Mouse (Mus musculus) heart, adult 2 months (tissue): ENCODE data around the gene Tnni3k. TPM values are rescaled to one million over a fixed set of nuclear protein-coding genes. Genes with fewer than 3 reads are reported as not detected.

Experiments
- DNase-seq, 2 experiments: peaks; one replicate each; pipeline ENCODE4 v3.0.0; 2021
- H3K27ac ChIP-seq: fragments of 200-600 bp; 2 replicates; pipeline ENCODE4 v1.8.1; 2022
- H3K27me3 ChIP-seq: fragments of 200-500 bp; 2 replicates; pipeline ENCODE4 v1.6.1; 2012; ENCODE audit warnings: mild to moderate bottlenecking, low read length, inconsistent platforms, mixed read lengths; ENCODE audit not compliant: control insufficient read depth, insufficient read depth
- H3K36me3 ChIP-seq: fragments of 200-500 bp; 2 replicates; pipeline ENCODE4 v1.6.1; 2012; ENCODE audit warnings: low read length, inconsistent platforms; ENCODE audit not compliant: control insufficient read depth, insufficient read depth
- H3K4me1 ChIP-seq: fragments of 200-500 bp; 2 replicates; pipeline ENCODE4 v1.6.1; 2011; ENCODE audit warnings: low read length; ENCODE audit not compliant: control insufficient read depth, insufficient read depth
- H3K4me3 ChIP-seq: fragments of 200-600 bp; 2 replicates; pipeline ENCODE4 v1.8.1; 2022
- H3K79me2 ChIP-seq: fragments of 200-500 bp; replicated peaks from 2 replicates; pipeline ENCODE4 v1.6.1; 2012; ENCODE audit warnings: mild to moderate bottlenecking, inconsistent platforms, low read length, moderate library complexity, mixed read lengths; ENCODE audit not compliant: control insufficient read depth, insufficient read depth
- H3K9ac ChIP-seq: fragments of 200-500 bp; 2 replicates; pipeline ENCODE4 v1.6.1; 2012; ENCODE audit warnings: low read depth, mild to moderate bottlenecking, control low read depth, inconsistent platforms, low read length, mixed read lengths
- CTCF ChIP-seq: fragments of 200-600 bp; IDR thresholded peaks from 2 replicates; pipeline ENCODE4 v1.8.1; 2022; ENCODE audit warnings: antibody characterized with exemption, mild to moderate bottlenecking, moderate library complexity
- EP300 ChIP-seq: fragments of 200-500 bp; IDR thresholded peaks from 2 replicates; pipeline ENCODE4 v1.6.1; 2011; ENCODE audit warnings: low read depth, low read length, control low read depth; ENCODE audit not compliant: insufficient read depth
- POLR2A ChIP-seq: fragments of 200-500 bp; IDR thresholded peaks from 2 replicates; pipeline ENCODE4 v1.6.1; 2011; ENCODE audit warnings: mild to moderate bottlenecking, low read depth, low read length, control low read depth; ENCODE audit not compliant: insufficient read depth
- WGBS: fragments of 180-500 bp; shearing (Covaris S2); methylation state at CpG from one replicate; pipeline ENCODE4 v1.1.7; 2018; 5-methylcytosine and 5-hydroxymethylcytosine counted together
- intact Hi-C: fragments of 180-260 bp; cut with DNase I; formaldehyde crosslinking; loops from one replicate; pipeline ENCODE4 v1.15.1; 2025
- polyA plus RNA-seq: library from polyadenylated mRNA; depleted of rRNA; stranded (reverse); fragments of >200 nt; gene quantifications from 2 replicates; pipeline ENCODE4 v1.2.3, GENCODE M21; 2012
- total RNA-seq, 2 experiments: library from RNA; stranded (reverse); gene quantifications; 2 replicates each; pipeline ENCODE4 v1.2.3; 2021

Gene Tnni3k
- total and polyA plus RNA-seq, 3 experiments: 69.7 to 75.9 (median 69.9) TPM

GRCm38 (mm10) chr3:154800888-154801429 lies 254.2 kb downstream of the Tnni3k start:
- no peak for TF ChIP-seq EP300
- no peak for TF ChIP-seq CTCF
- TF ChIP-seq POLR2A: no peak
- no peak for DNase-seq
- H3K4me3 ChIP-seq: no peak overlapping the region
- H3K27me3 ChIP-seq: no peaks in the 10 kb centered on the region
- H3K79me2 ChIP-seq: no peaks in the 10 kb centered on the region
- H3K9ac ChIP-seq: no peak overlapping the region
- intact Hi-C loops: no loop called here
- peaks cover 2% of the 10 kb centered on the region for H3K4me1 ChIP-seq
- WGBS: 68% methylated on average over 8 of the region's 8 CpGs
- no peak overlapping the region for H3K27ac ChIP-seq
- H3K36me3 ChIP-seq: peaks cover 5% of the 10 kb centered on the region

GRCm38 (mm10) chr3:154800454-154800853 lies 254.8 kb downstream of the Tnni3k start:
- Histone ChIP-seq H3K79me2 (no peaks in the 10 kb centered on the region), H3K27me3 (no peaks in the 10 kb centered on the region), H3K27ac (no peak overlapping the region), H3K4me3 (no peak overlapping the region), H3K9ac (no peak overlapping the region), H3K36me3 (peaks cover 5% of the 10 kb centered on the region), H3K4me1 (peaks cover 2% of the 10 kb centered on the region)
- TF ChIP-seq CTCF (no peak), POLR2A (no peak), EP300 (no peak)
- 62% methylated on average over 8 of the region's 8 CpGs for WGBS
- no peak for DNase-seq
- intact Hi-C loops: no loop called here

- H3K27ac ChIP-seq: no peak overlapping the region
- DNase-seq: no peak
- no peak overlapping the region for H3K9ac ChIP-seq
- 51% methylated on average over 4 of the region's 4 CpGs for WGBS
- TF ChIP-seq CTCF (no peak), POLR2A (no peak), EP300 (no peak)
- peaks cover 2% of the 10 kb centered on the region for H3K4me1 ChIP-seq
- H3K79me2 ChIP-seq: no peaks in the 10 kb centered on the region
- H3K27me3 ChIP-seq: no peaks in the 10 kb centered on the region
- intact Hi-C loops: no loop called here
- no peak overlapping the region for H3K4me3 ChIP-seq
- peaks cover 5% of the 10 kb centered on the region for H3K36me3 ChIP-seq
Observed at GRCm38 (mm10) chr3:154798806-154799205, 256.4 kb downstream of the Tnni3k start.

- TF ChIP-seq POLR2A: no peak
- no peak for TF ChIP-seq CTCF
- TF ChIP-seq EP300: no peak
- H3K27ac ChIP-seq: no peak overlapping the region
- DNase-seq: no peak
- no peaks in the 10 kb centered on the region for H3K79me2 ChIP-seq
- no peak overlapping the region for H3K9ac ChIP-seq
- no peaks in the 10 kb centered on the region for H3K36me3 ChIP-seq
- intact Hi-C loops: no loop called here
- no peak overlapping the region for H3K4me3 ChIP-seq
- H3K27me3 ChIP-seq: no peaks in the 10 kb centered on the region
- 55% methylated on average over 4 of the region's 4 CpGs for WGBS
- H3K4me1 ChIP-seq: no peaks in the 10 kb centered on the region
Observed at GRCm38 (mm10) chr3:154793571-154793970, 261.6 kb downstream of the Tnni3k start.

DNA sequence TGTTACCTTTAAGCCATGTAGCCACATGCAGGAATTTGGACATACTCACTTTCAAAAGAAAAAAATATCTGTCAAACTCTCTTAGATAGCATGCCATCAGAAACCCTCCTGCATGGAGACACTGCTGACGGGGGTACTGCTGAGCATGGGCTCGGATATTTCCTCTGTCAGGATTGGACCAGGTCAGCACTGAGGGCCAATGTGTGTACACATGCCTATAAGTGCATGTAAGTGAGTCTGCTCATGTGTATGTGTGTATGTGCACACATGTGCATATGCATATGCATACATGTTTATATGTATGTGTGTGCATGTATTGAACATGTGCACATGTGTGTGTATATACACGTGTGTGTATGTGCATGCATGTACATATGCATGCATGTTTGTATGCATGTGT lies 267.6 kb downstream of the Tnni3k start:
- Histone ChIP-seq H3K79me2 (no peaks in the 10 kb centered on the region), H3K27me3 (no peaks in the 10 kb centered on the region), H3K9ac (no peak overlapping the region), H3K36me3 (no peaks in the 10 kb centered on the region), H3K27ac (no peak overlapping the region), H3K4me1 (no peaks in the 10 kb centered on the region), H3K4me3 (no peak overlapping the region)
- TF ChIP-seq EP300 (no peak), POLR2A (no peak), CTCF (no peak)
- DNase-seq: no peak
- intact Hi-C loops: loop anchor here (5.0 kb wide), 1 partner anchor 135 kb away; no protein-coding TSS in a partner anchor
- 55% methylated on average over 3 of the region's 3 CpGs for WGBS

- no peak for TF ChIP-seq POLR2A
- Histone ChIP-seq H3K27me3 (no peaks in the 10 kb centered on the region), H3K36me3 (no peaks in the 10 kb centered on the region), H3K9ac (no peak overlapping the region), H3K4me3 (no peak overlapping the region), H3K4me1 (no peaks in the 10 kb centered on the region), H3K79me2 (no peaks in the 10 kb centered on the region), H3K27ac (no peak overlapping the region)
- no peak for DNase-seq
- WGBS: 94% methylated on average over 9 of the region's 9 CpGs
- intact Hi-C loops: loop anchor here (5.0 kb wide), 1 partner anchor 134 kb away; no protein-coding TSS in a partner anchor
Observed at GRCm38 (mm10) chr3:154786354-154786753, 268.9 kb downstream of the Tnni3k start.
